Mouse (Mus musculus): ENCODE measurements around the gene Olfr850.

The Olfr850 gene

GRCm38 (mm10) chr9:19478148-19478547 lies at the start of gene Olfr850:
Olfr850 (minus strand) TSS chr9:19478248.
- DNase-seq (ENCODE audit: low read depth, low spot score): no peak

DNA sequence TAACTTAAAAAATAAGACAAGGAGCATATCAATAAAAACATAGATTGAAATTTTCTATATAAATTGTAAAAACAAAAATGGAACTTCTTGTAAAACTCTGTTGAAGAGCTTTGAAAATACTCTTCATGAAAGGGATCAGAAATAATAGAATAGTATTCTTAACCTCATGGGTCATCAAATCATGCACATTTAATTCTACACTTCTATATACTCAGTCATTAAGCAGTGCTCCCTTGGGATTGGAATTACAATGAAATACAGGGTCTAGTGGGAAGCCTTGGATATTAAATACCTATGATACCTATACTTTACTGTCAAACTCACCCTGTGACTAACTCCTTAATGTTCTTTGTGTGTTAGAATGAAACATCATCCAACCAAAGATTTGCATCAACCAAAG lies 14.9 kb upstream of the Olfr850 start, which contains the start of gene Olfr851:
TSS of gene Olfr851 (plus strand) at position 301 of the 400 bp plus-strand sequence.
- no peak for DNase-seq (ENCODE audit: low read depth, low spot score)

GRCm38 (mm10) chr9:19439966-19440365 lies 38.1 kb downstream of the Olfr850 start, which contains the start of gene Olfr849:
Olfr849 (plus strand) TSS chr9:19440266.
- DNase-seq (ENCODE audit: low read depth, low spot score): no peak

Data from brain, embryonic 18.5 days (tissue).